Mouse (Mus musculus): ENCODE measurements around the gene Zfp977.
"Not testable (repeated sequence)": the region's sequence is repeated elsewhere in the genome, so short reads cannot be mapped to it uniquely, and the experiment has no call there.

The Zfp977 gene

GRCm38 (mm10) chr7:42592413-42592812 is at the start of gene Zfp977:
Gene Zfp977 (minus strand): TSS chr7:42592547.
- DNase-seq, result not testable (repeated sequence)

DNA sequence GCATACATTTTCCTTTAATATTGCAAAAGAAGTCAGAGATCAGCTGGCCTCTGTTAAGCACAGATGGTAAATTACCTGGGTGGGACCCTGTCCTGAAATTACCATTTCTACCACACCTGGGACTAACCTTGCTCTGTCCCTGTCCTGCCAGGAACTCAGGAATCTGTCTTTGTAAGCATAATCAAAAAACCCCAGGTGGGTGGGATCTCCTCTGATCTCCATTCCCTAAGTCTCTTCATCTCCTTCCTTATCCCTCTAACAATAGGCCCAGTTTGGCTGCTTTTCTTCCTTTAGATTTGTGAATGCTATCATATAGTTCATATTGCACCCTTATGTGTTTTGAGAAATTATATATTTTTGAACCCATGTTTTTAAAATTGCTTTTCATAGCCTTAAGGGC is 38.7 kb upstream of the Zfp977 start:
- DNase-seq, result not testable (repeated sequence)

- not testable (repeated sequence) for DNase-seq
Measured at GRCm38 (mm10) chr7:42595666-42596065, 3.3 kb upstream of the Zfp977 start.

DNA sequence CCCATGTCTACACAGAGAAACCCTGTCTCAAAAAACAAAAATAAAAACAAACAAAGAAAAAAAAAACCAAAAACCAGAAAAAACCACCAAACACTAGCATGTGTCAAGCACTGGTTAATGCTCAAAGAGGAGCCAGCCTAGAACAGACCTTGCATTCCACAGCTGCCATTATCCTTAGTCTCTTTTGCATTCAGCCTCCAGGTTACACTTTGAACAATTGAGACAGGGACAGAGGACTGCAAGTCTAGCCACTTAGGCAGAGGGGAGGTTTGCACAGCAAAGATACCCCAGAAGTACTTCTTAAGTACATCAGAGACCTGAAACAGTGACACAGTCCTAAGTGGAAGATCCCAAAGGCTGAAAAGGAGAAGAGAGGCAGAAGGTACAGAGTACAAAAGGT is 1.0 kb downstream of the Zfp977 start:
- not testable (repeated sequence) for DNase-seq

GRCm38 (mm10) chr7:42578488-42578887 is 13.9 kb downstream of the Zfp977 start, which contains the start of gene Gm21028:
Gene Gm21028 (minus strand): TSS chr7:42578588.
- no peak for DNase-seq

DNA sequence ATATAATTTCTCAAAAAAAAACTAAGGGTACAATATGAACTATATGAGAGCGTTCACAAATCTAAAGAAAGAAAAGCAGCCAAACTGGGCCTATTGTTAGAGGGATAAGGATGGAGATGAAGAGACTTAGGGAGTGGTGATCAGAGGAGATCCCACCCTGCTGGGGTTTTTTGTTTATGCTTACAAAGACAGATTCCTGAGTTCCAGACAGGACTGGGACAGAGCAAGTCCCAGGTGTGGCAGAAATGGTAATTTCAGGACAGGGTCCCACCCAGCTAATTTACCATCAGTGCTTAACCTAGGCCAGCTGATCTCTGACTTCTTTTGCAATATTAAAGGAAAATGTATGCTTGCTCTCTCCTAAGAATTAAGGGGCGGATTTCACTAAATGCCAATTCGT is 40.6 kb downstream of the Zfp977 start:
- no peak for DNase-seq

Measured in kidney, adult 8-10 months (tissue).